Mouse (Mus musculus) mesoderm, embryonic 11.5 days (tissue): ENCODE data around the gene AA467197.

ENCODE experiments used
- DNase-seq: peaks from one replicate; pipeline ENCODE4 v3.0.0-alpha.2; 2012; ENCODE audit warnings: low read depth, low spot score

AA467197 gene

GRCm38 (mm10) chr2:122636686-122637085 lies at the start of gene AA467197:
Gene AA467197 (plus strand): TSS chr2:122636986.
- DNase-seq: no peak

- no peak for DNase-seq
These were observed 48.8 kb upstream of the AA467197 start for GRCm38 (mm10) chr2:122587861-122588519.

- no peak for DNase-seq
These were observed 46.4 kb upstream of the AA467197 start for GRCm38 (mm10) chr2:122590351-122590750.

- no peak for DNase-seq
These were observed 45.6 kb upstream of the AA467197 start for GRCm38 (mm10) chr2:122591213-122591612.

GRCm38 (mm10) chr2:122595461-122595860 lies 41.3 kb upstream of the AA467197 start:
- DNase-seq: no peak

GRCm38 (mm10) chr2:122599736-122600135 lies 37.0 kb upstream of the AA467197 start:
- no peak for DNase-seq

GRCm38 (mm10) chr2:122601354-122601753 lies 35.4 kb upstream of the AA467197 start:
- no peak for DNase-seq

- no peak for DNase-seq
These were observed 31.0 kb upstream of the AA467197 start for GRCm38 (mm10) chr2:122605829-122606228.

GRCm38 (mm10) chr2:122608820-122609219 lies 28.0 kb upstream of the AA467197 start:
- no peak for DNase-seq

- DNase-seq: peak; percentile 77
These were observed 25.8 kb upstream of the AA467197 start, which contains the start of gene Gatm for GRCm38 (mm10) chr2:122610746-122611653. Gene Gatm (minus strand): TSS chr2:122611303.

GRCm38 (mm10) chr2:122611654-122611973 lies 25.2 kb upstream of the AA467197 start:
- DNase-seq: no peak

GRCm38 (mm10) chr2:122616237-122616636 lies 20.5 kb upstream of the AA467197 start:
- no peak for DNase-seq

GRCm38 (mm10) chr2:122617792-122618191 lies 19.0 kb upstream of the AA467197 start:
- no peak for DNase-seq

GRCm38 (mm10) chr2:122618719-122619118 lies 18.1 kb upstream of the AA467197 start:
- no peak for DNase-seq

- DNase-seq: no peak
These were observed 15.3 kb upstream of the AA467197 start for GRCm38 (mm10) chr2:122621337-122622110.

- DNase-seq: no peak
These were observed 10.9 kb upstream of the AA467197 start for GRCm38 (mm10) chr2:122625930-122626329.

- peak; percentile 71 for DNase-seq
These were observed 7.8 kb upstream of the AA467197 start for GRCm38 (mm10) chr2:122628976-122629375.

- DNase-seq: no peak
These were observed 6.9 kb upstream of the AA467197 start for GRCm38 (mm10) chr2:122629871-122630270.

GRCm38 (mm10) chr2:122630465-122631225 lies 6.1 kb upstream of the AA467197 start:
- peak; percentile 92 for DNase-seq

GRCm38 (mm10) chr2:122631226-122631801 lies 5.5 kb upstream of the AA467197 start:
- peak; percentile 45 for DNase-seq

- DNase-seq: peak; percentile 75
These were observed 776 bp downstream of the AA467197 start for GRCm38 (mm10) chr2:122637526-122637997.
